Mouse (Mus musculus): ENCODE data around the gene Arhgap24.
"Not testable (repeated sequence)": the region's sequence is repeated elsewhere in the genome, so short reads cannot be mapped to it uniquely, and the experiment has no call there.

The Arhgap24 gene

DNA sequence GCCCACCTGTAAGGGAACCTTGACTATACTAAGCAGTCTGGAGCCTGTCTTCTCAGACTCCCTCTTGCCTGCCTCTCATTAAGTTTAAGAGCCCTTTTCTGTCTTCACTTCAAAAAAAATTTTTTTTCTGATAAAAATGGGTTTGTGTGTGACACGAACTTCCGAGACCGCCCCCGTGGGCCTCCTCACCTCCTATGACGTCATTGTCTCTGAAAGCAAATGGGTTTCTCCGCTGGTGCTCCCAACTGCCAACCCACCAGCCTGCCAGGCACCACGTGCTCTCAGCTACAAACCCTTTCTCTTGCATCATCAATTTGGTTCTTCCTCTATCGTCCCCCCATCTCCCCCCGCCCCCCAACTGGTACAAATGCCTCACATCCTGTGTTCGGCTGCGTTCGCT is 422.9 kb downstream of the Arhgap24 start:
- no peak for DNase-seq

DNA sequence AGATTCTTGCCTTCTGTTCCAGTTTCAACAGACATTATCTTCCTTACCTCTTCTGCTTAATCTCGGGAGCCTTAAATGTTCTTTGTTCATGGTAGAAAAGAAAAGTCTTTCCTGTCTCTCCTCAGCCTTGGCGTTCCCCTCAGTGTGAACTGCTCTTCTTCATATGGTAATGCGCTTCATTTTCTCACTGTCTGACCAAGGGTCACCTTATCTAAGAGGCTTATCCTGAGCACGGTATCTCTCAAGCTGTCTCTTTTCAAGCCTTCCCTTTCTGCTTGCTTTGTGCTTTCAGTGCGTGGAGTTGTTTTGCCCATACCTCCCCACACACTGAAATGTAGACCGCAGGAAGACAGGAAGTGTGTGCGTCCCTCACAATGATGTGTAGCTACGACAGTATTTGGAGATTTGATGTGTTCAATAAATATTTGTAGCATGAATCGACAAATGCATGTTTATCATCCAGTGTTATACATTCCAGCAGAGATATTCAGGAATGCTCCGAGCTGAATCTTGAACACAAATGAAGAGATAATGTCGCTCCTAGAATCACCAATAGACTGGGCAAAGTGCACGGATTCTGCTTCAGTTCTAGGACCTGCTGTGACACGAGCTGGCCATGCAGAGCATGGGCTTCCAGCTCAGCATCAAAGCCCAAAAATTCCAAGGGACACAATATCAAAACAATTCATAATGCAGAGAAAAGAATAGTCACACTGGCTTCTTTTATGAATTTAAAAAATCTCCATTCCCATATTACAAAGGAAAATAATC is 424.4 kb downstream of the Arhgap24 start:
- no peak for DNase-seq

DNA sequence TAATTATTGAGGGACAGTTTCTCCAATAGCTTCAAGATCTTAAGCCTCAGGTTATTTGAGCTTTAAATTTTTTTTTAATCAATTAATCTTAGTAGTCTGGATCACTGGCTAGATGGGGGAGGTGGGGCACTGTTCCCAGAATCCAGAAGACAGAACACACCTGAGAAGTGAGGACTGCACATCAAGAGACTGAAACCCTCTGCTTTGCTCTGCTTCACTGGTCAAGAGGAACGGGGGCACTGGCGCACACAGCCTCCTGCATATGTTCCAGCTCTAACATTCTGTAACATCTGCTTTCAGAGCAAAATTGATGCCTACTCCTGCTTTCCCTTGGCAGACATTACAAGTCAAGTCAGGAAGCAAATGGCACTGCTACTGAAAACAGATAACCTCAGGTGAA is 439.0 kb downstream of the Arhgap24 start:
- DNase-seq: no peak

DNA sequence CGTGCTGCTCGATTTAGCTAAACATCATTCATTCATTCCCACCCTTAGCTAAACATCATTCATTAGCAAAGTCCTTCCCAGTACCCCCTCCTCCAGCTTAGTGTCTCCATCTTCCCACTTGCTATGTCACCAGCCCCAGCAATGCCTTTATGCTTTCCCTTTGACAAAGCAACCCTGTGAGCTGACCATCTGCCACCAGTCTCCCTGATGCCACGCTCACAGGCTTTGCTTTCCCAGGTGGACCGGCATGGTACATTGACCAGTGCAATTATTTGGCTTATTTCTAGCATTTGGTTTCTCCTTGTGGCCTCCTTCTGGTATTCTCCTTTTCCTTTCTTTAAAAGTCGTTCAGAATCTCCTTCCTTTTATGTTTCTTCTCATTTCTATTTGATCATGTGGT is 445.6 kb downstream of the Arhgap24 start:
- no peak for DNase-seq

DNA sequence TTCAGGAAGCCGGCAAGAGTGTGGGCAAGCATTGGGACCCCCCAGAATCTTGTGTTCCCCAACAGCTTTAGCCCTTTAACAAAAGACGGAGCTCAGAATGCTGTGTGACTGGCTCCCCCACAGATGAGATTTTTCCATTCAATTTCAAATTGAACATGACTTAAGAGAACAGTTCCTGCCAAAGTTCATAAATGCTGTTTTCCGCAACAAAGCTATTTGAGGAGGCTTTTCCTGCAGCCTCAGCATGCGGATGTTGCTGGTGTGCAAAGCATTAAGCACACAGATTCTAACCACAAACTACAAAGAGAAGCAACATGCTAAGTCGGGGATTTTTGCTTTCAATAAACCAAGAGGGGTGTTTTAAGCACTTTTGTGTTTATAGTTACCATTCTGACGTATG is 449.0 kb downstream of the Arhgap24 start:
- DNase-seq: no peak

DNA sequence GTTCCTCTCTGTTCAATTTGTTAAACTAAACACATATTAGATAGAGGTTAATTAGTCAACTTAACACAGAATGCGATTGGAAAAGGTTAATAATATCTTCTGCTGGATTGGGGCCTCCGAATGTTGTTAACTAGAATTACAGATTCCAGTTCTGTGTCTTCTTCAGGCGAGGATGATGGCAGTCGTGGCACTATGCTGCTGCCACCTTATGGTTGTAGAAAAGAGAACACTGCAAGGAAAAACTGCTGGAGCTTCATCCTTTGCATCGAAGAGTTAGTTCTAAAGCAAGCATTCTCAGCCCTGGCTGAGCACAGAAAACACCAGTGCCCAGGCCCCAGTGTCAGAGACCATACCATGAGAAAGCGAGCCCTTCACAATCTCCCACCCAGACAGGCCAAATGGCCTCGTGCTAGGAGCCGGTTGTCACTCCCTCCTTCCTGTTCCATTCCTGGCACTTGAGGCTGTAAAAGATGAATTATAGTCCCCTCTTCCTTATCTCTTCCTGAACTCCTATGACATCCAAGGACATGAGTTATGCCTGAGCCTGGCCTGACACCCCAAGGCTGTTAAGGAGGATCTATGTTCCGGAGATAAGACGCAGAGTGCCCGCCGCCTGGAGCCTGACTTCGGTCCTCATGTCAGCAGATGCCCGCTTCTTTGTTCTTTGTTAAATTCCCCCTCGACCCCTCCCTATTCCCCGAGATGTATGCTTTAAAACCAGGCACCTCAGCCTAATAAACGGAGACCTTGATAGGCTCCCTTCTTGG is 462.9 kb downstream of the Arhgap24 start:
- not testable (repeated sequence) for DNase-seq

DNA sequence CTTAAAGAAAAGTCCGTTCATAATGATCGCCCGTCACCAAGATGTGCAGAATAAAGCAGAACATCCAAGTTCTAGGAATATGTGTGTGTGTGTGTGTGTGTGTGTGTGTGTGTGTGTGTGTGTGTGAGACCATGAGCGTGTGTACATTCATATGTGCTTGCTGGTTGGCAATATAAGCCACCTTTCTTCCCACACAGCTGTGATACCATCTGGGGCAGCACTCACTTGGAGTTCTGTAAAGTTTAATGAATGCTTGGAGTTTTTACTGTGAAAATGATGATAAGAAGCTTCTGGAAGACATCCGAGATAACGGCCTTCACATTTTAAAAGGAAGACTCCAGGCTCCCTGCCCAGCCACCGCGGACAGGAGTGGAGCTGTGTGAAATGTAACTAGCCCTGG is 465.4 kb downstream of the Arhgap24 start:
- DNase-seq: no peak

DNA sequence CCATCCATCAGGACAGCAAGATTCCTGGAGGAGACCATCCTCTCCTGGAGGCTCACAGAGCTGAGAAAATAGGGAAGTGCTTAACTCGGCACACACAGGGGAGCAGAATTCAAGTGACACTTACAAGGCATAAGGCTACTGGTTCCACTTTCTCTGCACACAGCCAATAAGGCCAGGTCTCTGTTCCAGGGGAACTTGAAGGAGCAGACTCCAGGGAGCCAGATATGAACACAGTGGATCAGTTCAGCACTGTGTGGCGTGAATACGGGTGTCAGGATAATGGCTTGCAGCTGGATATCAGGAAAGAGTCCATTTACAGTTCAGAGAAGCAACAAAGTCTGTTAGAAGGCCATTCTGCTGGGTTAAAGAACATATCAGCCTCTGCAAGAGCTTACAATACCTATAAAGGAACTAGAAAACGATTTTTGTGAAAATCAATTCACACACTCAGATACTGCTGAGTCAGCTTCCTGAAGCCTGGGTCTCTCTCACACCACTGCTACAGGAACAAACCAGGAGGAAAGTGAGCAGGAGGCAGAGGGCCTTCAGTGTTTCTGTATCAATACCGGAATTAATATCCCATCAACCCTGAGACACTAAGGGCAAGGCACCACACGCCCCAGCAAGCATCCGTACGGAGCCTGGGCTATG is 466.0 kb downstream of the Arhgap24 start:
- no peak for DNase-seq
